Mouse (Mus musculus): ENCODE data around the gene 2010111I01Rik. TPM values are rescaled to one million over a fixed set of nuclear protein-coding genes. Genes with fewer than 3 reads are reported as not detected.
A peak's percentile ranks its signal among the peaks of the same experiment; 100 is the strongest.

The 2010111I01Rik gene
- polyA plus RNA-seq, 1 experiment from 2014 or later: 146 TPM

- DNase-seq (ENCODE audit: low spot score) (no peak), ATAC-seq (replicated peaks; ENCODE audit: low FRiP score, low read depth) (no peak)
- Histone ChIP-seq H3K9me3 (replicated peaks; ENCODE audit: low read length) (no peaks in the 10 kb centered on the region), H3K4me2 (ENCODE audit: low read length) (no peak overlapping the region), H3K27me3 (ENCODE audit: insufficient read depth, low read length) (no peaks in the 10 kb centered on the region), H3K4me3 (replicated peaks; ENCODE audit: low read depth, low read length) (no peak overlapping the region), H3K36me3 (ENCODE audit: insufficient read depth, low read length) (0 out of 2 replicates have a peak, but pooled peaks cover 3% of the 10 kb centered on the region), H3K4me1 (replicated peaks; ENCODE audit: insufficient read depth, low read length) (peaks cover 30% of the 10 kb centered on the region), H3K9ac (ENCODE audit: low read depth, low read length) (no peak overlapping the region), H3K27ac (peak overlapping the region; percentile 55)
- TF ChIP-seq CTCF (IDR thresholded peaks at IDR 0.05; ENCODE audit: low read depth): 0 out of 2 replicates have a peak, but pooled peaks have one; percentile 5
- 35% methylated on average over 1 of the region's 1 CpGs for WGBS
Measured at GRCm38 (mm10) chr13:63268776-63269175, 304.1 kb downstream of the 2010111I01Rik start.

DNA sequence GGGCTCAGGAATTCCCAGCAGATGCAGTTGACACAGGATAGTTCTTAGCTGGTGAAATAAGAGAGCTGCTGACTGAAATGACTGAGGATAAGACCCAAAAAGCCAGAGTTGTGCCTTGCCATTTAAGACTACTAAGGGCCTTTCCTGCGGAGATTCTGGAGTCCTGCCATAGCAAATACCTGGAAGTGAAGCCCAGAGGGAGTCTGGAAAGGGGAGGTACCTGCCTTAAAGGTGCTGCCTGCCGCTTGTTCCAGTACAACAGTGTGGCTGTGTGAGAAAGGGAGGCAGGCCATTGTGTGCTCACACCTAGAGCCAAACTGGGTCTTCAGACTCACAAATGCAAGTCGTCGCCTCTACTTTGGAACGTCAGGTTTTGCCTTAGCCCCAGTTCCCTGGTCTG is 305.5 kb downstream of the 2010111I01Rik start:
- Histone ChIP-seq H3K4me2 (ENCODE audit: low read length) (no peak overlapping the region), H3K9ac (ENCODE audit: low read depth, low read length) (no peak overlapping the region)
- 54% methylated on average over 5 of the region's 5 CpGs for WGBS

DNA sequence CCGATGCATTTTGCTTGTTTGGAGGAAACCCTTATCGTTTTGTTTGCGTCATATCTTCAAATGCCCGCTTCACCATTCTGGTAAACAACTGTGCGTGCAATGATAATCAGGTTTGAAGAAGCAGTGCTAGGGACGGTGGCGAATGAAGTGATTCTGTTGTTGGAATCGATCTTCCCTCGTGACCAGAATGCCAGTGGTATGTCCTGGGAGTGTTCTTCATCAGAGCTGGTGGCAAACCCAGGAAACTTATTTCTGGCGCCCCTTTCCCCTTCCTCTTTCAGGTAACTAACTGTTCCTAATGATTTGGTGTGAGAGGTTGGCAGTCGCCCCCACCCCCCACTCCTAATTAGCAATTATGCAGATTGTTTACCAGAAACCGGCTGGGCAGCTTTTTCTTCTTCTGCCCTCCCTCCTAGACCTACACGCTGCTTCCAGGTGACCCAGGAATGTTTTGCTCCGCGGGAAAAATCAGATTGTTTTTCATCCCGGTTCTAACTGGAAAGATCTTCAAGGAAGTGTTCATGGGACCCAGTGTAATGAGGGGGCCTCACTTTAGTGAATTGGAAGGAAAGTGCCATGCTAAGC is 307.4 kb downstream of the 2010111I01Rik start:
- TF ChIP-seq CTCF (IDR thresholded peaks at IDR 0.05; ENCODE audit: low read depth): no peak
- 0 out of 2 replicates have a peak, but pooled peaks cover 3% of the 10 kb centered on the region for H3K36me3 ChIP-seq (ENCODE audit: insufficient read depth, low read length)
- peak overlapping the region; percentile 83 for H3K27ac ChIP-seq
- peak overlapping the region; percentile 37 for H3K4me3 ChIP-seq (replicated peaks; ENCODE audit: low read depth, low read length)
- 22% methylated on average over 16 of the region's 16 CpGs for WGBS
- no peaks in the 10 kb centered on the region for H3K27me3 ChIP-seq (ENCODE audit: insufficient read depth, low read length)
- DNase-seq (ENCODE audit: low spot score): no peak
- peaks cover 14% of the 10 kb centered on the region for H3K4me1 ChIP-seq (replicated peaks; ENCODE audit: insufficient read depth, low read length)
- peak overlapping the region; percentile 35 for H3K9ac ChIP-seq (ENCODE audit: low read depth, low read length)
- peak overlapping the region; percentile 59 for H3K4me2 ChIP-seq (ENCODE audit: low read length)
- ATAC-seq (replicated peaks; ENCODE audit: low FRiP score, low read depth): peak; percentile 21; the same call in 1 of the 2 replicates
- H3K9me3 ChIP-seq (replicated peaks; ENCODE audit: low read length): no peaks in the 10 kb centered on the region

More for the DNA sequence above, 305.5 kb downstream of the 2010111I01Rik start:
- no peak overlapping the region for H3K4me3 ChIP-seq (replicated peaks; ENCODE audit: low read depth, low read length)
- TF ChIP-seq CTCF (IDR thresholded peaks at IDR 0.05; ENCODE audit: low read depth): no peak
- no peaks in the 10 kb centered on the region for H3K9me3 ChIP-seq (replicated peaks; ENCODE audit: low read length)
- 0 out of 2 replicates have a peak, but pooled peaks cover 3% of the 10 kb centered on the region for H3K36me3 ChIP-seq (ENCODE audit: insufficient read depth, low read length)
- H3K27ac ChIP-seq: peak overlapping the region; percentile 20; the same call in 1 of the 2 replicates
- no peaks in the 10 kb centered on the region for H3K27me3 ChIP-seq (ENCODE audit: insufficient read depth, low read length)
- H3K4me1 ChIP-seq (replicated peaks; ENCODE audit: insufficient read depth, low read length): peaks cover 27% of the 10 kb centered on the region
- DNase-seq (ENCODE audit: low spot score) (no peak), ATAC-seq (replicated peaks; ENCODE audit: low FRiP score, low read depth) (no peak)

GRCm38 (mm10) chr13:63272602-63273229 is 308.0 kb downstream of the 2010111I01Rik start:
- Histone ChIP-seq H3K27ac (peak overlapping the region; percentile 83), H3K4me3 (replicated peaks; ENCODE audit: low read depth, low read length) (peak overlapping the region; percentile 37), H3K9ac (ENCODE audit: low read depth, low read length) (peak overlapping the region; percentile 35), H3K27me3 (ENCODE audit: insufficient read depth, low read length) (no peaks in the 10 kb centered on the region), H3K9me3 (replicated peaks; ENCODE audit: low read length) (no peaks in the 10 kb centered on the region), H3K36me3 (ENCODE audit: insufficient read depth, low read length) (0 out of 2 replicates have a peak, but pooled peaks cover 3% of the 10 kb centered on the region), H3K4me1 (replicated peaks; ENCODE audit: insufficient read depth, low read length) (peaks cover 14% of the 10 kb centered on the region), H3K4me2 (ENCODE audit: low read length) (peak overlapping the region; percentile 59)
- no peak for TF ChIP-seq CTCF (IDR thresholded peaks at IDR 0.05; ENCODE audit: low read depth)
- DNase-seq (ENCODE audit: low spot score): peak; percentile 83
- peak; percentile 91 for ATAC-seq (replicated peaks; ENCODE audit: low FRiP score, low read depth)
- WGBS: 3% methylated on average over 27 of the region's 27 CpGs

GRCm38 (mm10) chr13:63273859-63274258 is 309.2 kb downstream of the 2010111I01Rik start:
- DNase-seq (ENCODE audit: low spot score) (no peak), ATAC-seq (replicated peaks; ENCODE audit: low FRiP score, low read depth) (no peak)
- H3K27ac ChIP-seq: peak overlapping the region; percentile 67
- TF ChIP-seq CTCF (IDR thresholded peaks at IDR 0.05; ENCODE audit: low read depth): no peak
- H3K9ac ChIP-seq (ENCODE audit: low read depth, low read length): peak overlapping the region; percentile 53
- H3K27me3 ChIP-seq (ENCODE audit: insufficient read depth, low read length): no peaks in the 10 kb centered on the region
- H3K4me2 ChIP-seq (ENCODE audit: low read length): peak overlapping the region; percentile 59
- peak overlapping the region; percentile 37 for H3K4me3 ChIP-seq (replicated peaks; ENCODE audit: low read depth, low read length)
- 0 out of 2 replicates have a peak, but pooled peaks cover 3% of the 10 kb centered on the region for H3K36me3 ChIP-seq (ENCODE audit: insufficient read depth, low read length)
- no peaks in the 10 kb centered on the region for H3K9me3 ChIP-seq (replicated peaks; ENCODE audit: low read length)
- H3K4me1 ChIP-seq (replicated peaks; ENCODE audit: insufficient read depth, low read length): peaks cover 26% of the 10 kb centered on the region
- 57% methylated on average over 2 of the region's 2 CpGs for WGBS

DNA sequence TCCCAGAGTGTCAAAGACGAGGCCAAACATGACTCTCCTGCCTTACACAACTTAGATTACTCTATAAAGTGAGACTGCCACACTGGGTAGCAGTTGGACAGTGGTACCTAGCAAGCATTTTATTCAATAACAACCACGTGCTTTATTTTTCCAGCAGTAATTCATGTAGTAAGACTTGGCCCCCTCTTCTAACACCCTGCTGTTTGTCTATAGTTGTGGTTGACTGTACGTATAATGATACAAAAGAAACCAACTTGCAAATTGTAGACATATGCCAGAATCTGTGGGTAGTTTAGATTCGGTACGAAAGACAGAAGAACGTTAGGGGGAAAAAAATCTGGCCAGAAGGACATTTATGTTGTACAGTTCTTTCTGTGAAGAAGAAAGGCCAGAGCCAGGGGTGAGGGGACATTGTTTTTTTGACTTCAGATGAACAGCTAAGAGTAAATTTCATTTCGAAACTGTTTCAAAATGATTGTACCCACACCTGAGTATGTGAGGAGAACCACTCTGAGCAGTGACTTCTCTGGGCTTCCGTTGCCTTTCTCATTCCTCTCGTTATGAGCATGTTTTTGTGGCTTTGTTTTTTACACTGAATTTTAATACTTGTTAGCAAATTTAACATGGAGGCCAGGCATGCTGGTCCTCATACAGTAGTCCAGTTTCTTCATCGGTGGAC is 309.9 kb downstream of the 2010111I01Rik start:
- 46% methylated on average over 10 of the region's 10 CpGs for WGBS
- H3K4me1 ChIP-seq (replicated peaks; ENCODE audit: insufficient read depth, low read length): peaks cover 30% of the 10 kb centered on the region

More for the DNA sequence above, 309.9 kb downstream of the 2010111I01Rik start:
- Histone ChIP-seq H3K27me3 (ENCODE audit: insufficient read depth, low read length) (no peaks in the 10 kb centered on the region), H3K36me3 (ENCODE audit: insufficient read depth, low read length) (0 out of 2 replicates have a peak, but pooled peaks cover 2% of the 10 kb centered on the region), H3K27ac (no peak overlapping the region), H3K9ac (ENCODE audit: low read depth, low read length) (peak overlapping the region; percentile 53; the same call in 1 of the 2 replicates), H3K4me2 (ENCODE audit: low read length) (peak overlapping the region; percentile 59), H3K9me3 (replicated peaks; ENCODE audit: low read length) (no peaks in the 10 kb centered on the region), H3K4me3 (replicated peaks; ENCODE audit: low read depth, low read length) (peak overlapping the region; percentile 37)
- ATAC-seq (replicated peaks; ENCODE audit: low FRiP score, low read depth): no peak
- no peak for TF ChIP-seq CTCF (IDR thresholded peaks at IDR 0.05; ENCODE audit: low read depth)
- no peak for DNase-seq (ENCODE audit: low spot score)
